Mouse (Mus musculus) layer of hippocampus, postnatal 25 days (tissue): ENCODE measurements around the gene Plrg1. TPM values are rescaled to one million over a fixed set of nuclear protein-coding genes. Genes with fewer than 3 reads are reported as not detected.
A peak's percentile ranks its signal among the peaks of the same experiment; 100 is the strongest.

Experiments
- DNase-seq, 2 experiments: peaks; one replicate each; pipeline ENCODE4 v3.0.0; 2022; ENCODE audit warnings: mixed read lengths in 2 of 2, low spot score in 1 of 2; ENCODE audit errors: extremely low spot score in 1 of 2
- total RNA-seq, 2 experiments: library from RNA; stranded (reverse); gene quantifications; 2 replicates each; pipeline ENCODE4 v1.2.3; 2021

The Plrg1 gene
- total RNA-seq, 2 experiments from 2014 or later, result 45.0 to 51.1 TPM

DNA sequence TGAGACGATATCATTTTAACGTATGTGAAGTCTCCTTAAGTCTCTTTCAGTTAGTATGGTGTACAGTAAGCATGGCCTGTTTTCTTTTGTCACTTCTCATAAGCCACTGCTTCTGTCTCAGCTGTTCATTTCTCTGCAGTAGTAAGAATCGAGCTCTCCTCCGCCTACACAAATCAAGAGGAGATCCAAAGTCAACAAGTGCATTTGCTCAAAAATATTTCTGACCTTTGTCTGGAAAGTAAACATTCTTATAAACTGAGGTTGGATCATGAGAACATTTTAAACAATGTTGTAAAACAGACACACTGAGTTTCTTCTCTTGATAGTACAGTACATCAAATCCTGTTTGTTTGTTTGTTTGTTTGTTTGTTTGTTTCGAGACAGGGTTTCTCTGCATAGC is 4.7 kb upstream of the Plrg1 start:
- no peak for DNase-seq

DNA sequence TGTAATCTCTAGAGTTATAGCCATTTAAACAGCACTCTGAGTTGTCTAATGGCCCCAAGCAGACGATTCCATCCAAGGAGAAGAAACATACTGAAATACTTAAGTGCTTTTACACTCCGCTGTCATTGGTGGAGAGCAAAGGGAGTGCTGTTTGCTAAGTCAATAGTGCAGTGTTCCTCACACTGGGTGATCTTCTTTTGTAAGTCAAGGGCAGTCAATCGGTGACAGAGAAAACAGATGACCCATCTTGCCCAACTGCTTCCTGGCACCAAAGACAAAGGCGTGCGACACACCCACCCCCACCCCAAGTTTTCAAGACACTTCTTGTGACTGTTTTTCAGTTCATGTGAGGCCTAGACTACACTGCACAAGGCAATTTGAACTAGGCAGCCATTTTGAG is 3.2 kb upstream of the Plrg1 start:
- no peak for DNase-seq

DNA sequence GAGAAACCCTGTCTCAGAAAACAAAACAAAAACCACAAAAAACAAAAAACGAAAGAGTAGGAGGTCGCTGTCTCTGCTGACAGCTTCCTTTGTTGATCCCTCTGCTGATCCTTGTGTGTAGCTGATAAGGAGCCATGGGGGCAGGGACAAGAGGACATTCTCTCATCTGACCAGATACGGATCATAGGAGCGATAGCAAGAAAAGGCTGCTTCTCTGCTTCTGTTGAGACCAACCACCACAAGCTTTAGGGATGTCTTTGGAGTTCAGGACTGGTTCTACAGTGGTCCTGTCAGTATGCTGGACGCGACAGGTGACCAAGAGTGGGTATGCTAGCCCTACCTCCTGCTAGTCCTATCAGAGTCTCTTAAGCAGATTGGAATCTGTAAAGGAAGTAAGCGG is 2.2 kb upstream of the Plrg1 start:
- DNase-seq, result no peak

DNA sequence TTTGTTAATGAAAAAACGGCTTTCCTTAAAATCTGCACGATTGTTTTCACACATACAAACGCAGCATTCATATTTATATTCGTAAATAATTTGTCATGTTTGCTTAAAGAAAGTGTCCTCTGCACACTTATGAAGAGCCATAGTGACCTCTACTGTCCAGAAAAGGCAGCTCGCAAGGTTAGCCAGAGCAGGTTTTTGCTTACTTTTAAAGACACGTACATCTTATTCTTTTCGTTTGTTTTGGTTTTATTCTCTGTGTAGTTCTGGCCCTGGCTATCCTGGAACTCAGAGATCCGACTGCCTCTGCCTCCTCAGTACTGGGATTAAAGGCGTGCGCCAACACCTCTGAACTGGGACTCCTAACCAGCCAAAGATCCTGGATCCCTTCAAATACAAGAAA is 1.6 kb upstream of the Plrg1 start:
- DNase-seq, result peak; percentile 14 to 53

DNA sequence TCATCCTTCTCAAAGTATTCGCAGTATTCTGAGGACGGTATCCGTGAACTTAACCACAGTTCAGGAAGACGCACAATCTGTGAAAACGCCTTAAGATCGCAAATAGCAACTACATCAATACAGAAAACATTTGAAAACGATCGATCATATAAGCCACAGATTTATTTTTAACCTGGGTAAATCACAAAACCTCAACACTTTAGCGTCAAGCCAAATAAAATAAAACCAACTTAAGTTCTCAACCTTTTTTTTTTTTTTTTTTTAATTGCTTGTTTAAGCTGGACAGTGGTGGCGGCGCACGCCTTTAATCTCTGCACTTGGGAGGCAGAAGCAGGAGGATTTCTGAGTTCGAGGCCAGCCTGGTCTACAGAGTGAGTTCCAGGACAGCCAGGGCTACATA is 563 bp upstream of the Plrg1 start:
- no peak for DNase-seq

DNA sequence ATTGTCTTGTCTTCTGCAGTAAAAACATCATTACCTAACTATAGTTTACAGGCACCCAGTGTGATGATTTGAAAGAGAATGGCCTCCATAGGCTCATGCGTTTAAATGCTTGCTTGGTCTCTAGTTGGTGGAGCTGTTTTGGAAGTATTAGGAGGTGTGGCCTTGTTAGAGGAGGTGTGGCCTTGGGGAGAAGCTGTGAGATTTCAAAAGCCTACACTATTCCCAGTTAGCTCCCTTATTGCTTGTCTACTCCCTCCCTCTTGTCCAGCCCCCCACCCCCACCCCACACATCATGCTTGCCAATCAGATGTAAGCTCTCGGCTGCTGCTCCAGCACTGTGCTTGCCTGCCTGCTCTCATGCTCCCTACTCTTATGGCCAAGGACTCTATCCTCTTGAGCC is 1.7 kb downstream of the Plrg1 start:
- DNase-seq, result no peak

DNA sequence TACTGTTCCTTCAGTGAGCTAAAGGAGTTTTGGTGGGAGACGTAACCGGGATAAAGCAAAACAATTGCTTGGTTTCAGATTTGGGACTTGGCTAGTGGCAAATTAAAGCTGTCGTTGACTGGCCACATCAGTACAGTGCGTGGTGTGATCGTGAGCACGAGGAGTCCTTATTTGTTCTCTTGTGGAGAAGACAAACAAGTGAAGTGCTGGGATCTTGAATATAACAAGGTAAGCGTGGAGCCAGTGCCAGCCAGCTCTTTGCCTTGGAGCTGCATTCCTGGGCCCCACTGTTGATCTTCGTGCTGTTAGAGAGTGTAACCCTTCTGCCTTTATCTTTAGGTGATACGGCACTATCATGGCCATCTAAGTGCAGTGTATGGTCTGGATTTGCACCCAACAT is 12.6 kb downstream of the Plrg1 start:
- no peak for DNase-seq

DNA sequence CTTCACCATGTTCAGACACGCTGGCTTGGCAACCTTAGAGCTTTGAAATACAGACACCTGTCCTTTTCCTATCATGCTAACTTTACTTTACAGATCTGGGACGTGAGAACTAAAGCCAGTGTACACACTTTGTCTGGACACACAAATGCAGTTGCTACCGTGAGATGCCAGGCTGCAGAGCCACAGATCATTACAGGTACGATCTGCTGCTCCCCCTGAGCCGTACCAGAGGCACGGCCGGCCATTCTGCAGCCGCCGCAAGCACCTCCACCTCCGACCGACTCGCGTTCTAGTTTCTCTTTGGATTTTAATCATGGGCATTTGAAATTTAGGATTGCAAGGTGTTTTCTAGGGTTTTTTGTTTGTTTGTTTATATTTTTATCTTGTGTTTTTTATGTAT is 13.5 kb downstream of the Plrg1 start:
- DNase-seq, result no peak

DNA sequence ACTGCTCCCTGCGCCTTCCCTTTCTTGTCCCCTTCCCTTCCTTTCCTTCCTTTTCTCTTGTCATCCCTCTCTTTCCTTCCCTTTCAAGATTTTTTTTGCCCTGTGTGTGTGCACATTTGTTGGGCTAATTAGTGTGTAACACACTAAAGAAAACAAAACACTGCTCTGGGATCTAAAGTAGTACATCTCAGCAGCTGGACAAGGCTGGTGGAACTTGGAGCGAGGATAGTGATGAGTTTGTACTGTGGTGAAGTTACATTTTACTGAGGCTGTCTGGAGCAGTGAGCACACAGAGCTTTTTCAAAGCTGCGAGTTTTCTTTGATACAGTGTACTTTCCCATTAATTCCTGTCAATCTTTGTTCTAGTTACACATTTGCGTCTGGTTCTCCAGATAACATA is 14.9 kb downstream of the Plrg1 start:
- no peak for DNase-seq

DNA sequence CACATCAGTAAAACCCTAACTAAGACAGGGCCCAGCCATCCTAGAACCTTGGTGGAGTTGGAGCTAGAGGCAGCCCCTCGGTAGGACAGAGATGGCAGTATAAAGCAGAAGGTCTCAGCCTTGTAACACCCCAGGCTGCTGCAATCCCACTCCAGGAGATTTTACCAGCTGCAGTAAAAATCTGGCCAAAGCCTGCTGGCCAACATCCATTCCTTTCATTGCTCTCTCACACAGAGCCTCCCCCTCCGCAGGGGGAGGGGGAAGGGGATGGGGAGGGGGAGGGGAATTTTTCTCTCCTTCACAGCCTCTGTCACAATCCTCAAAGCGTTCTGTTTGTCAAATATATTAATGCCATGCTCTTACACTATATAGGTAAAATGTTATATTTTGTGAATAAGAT is 21.2 kb downstream of the Plrg1 start:
- DNase-seq, result no peak

DNA sequence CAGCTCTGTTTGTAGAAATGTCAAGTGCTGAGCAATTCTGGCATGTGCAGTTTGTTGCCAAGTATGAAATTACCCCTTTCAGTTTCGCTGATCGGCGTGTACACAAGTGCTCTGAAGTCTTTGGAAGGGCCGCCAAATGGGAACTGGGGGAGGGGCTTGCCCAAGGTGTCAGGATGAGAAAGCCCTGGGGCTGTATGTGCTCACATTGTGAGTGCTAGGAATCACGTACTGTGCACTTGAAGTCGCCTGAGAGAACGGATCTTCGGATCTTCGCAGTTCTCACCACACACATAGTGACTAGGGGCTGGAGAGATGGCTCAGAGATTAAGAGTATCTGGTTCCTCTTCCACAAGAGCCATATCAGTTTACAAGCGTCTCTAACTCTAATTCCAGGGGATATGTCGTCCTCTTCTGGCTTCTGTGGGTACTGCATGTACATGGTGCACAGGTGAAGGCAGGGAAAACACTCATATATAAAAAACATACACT is 25.3 kb downstream of the Plrg1 start:
- DNase-seq, result peak; percentile 19 to 71

DNA sequence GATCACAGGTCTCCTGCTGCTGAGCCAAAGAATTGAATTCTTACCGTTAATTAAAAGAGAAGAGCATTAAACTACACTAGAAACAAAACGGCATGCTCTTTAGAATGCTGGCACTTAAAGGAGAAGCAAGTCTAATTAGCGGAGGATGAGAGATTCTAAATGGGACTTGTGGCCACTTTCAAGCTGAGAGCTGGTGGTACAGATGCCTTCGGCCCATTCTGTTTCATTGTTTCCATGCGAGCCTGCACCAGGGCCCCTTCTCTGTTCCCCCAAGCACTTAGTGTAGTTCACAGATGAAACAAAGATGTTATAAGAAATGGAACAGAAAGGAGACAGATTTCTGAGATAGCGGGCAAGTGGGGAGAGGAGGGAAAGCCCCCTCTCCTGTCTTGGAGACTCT is 42.3 kb downstream of the Plrg1 start:
- DNase-seq, result no peak

DNA sequence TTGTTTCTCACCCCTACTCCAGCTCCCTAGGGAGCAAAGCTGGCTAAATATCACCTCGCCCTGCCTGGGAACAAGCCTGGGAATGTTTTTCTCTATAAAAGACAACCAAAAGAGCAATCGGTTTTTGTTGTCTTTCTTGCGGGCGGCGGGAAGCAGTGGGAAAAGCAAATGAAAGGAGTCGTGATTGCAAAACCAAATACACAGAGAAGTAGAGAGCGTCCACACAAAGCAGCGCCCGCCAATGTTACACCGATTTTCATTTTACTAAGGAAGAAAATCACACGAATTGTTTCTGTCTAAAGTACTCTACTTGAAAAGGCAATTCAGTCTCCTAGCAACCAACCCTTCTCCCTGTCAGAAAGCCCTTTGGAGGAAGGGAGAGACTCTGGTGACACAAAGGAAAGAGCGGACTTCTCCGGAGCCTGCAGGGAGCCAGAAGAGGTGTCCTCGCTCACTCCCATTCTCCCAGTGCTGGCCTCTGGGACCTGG is 43.3 kb downstream of the Plrg1 start:
- DNase-seq, result no peak

DNA sequence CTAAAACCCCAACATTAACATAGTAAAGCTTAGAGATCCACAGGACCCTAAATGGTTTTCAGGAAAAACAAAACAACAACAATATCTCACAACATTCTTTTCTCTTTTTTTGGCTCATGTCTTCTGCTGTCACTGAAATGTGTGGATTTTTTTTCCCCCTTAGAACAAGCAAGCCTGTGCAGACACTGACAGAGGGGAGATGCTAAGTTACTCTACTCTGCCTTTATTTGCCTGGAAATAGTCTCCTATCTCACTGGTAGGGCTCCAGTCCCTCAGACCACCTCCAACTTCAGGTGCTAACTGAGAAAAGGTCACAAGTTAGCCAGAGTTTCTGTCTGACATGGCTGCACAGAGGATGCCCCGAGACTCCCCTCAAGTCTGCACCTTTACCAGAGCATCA is 43.8 kb downstream of the Plrg1 start:
- DNase-seq, result no peak

DNA sequence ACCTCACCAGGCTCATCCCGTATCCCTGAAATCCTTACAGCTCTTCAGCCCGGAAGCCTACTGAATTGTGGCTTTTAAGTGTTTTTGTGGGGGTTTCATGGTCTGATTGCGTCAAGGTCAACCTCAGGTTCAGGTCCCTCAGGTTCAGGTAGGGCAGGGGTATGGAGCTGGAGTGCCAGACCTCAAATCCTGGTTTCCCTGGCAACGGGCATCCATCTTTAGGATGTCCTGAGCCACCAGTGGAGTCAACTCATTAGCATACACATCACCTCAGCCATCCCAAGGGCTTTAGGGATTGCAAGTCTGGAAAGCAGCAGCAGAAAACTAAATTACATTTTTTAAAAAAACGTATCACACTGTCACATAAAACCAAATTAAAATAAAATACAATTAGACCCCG is 44.3 kb downstream of the Plrg1 start:
- no peak for DNase-seq

DNA sequence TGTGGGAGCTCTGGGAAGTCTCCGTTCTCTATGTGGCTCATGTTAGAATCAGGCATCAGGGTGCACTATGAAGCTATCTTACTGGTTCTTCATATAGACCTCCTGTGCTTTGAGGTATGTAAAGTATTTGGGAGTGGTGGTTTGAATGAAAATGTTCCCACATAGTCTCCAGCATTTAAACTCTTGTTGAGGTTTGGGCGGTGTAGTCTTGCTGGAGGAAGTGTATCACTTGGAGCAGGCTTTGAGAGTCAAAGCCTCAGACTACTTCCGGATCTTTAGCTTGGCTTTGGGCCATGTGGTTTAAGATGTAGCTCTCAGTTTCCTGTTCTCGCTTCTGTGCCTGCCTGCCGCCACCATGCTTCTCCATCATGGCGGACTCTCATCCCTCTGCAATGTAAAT is 47.0 kb downstream of the Plrg1 start:
- no peak for DNase-seq

DNA sequence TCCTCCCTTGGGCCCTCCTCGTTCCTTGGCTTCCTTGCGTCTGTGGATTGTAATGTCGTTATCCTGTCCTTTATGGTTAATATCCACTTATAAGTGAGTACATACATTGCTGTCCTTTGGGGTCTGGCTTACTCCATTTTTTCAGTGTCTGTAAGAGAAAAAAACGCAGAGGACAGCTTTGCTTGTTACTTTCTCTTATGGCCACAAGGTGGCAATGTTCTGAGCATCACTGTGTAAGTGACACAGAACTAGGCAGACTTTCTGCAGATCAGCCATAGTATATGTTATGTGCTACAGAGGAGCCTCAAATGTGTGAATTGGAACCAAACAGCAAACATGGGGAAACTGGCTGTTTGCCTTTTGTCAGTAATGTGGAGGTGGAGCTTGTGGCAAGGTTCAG is 54.8 kb downstream of the Plrg1 start:
- no peak for DNase-seq

DNA sequence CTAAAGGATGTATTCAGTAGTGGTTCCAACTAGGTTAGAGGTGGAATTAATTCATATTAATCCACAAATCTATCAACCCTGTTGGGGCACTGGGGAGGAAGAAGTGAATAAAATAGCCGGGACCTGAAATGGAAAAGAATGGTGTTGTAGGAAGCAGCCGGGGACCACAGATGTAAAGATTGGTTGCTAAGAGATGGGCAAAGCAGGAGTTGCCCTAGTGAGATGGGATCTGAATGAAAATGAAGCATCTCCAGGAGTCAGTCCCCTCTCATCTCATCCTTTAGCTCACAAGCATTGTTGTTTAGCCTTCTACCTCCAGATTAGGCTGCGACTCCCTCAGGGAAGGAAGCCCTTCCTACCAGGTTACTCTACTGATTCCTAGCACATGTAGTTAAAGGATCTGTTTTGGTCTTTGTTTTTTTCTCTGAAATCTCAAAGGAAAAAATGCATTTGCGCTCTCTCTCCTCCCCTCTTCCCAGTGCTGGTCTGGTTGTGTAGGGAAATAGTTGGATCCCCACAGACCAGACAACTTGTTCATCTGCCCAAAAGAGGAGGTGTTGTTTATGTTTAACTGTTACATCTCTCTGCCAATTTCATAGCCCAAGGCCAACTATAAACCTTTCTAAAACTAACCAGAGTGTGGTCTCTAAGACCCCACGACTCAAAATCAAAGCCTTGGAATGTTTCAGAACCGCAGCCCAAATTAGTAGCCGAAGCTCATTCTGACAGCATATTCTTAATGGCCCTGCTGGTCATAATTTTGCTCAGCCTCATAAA is 56.4 kb downstream of the Plrg1 start:
- DNase-seq, result no peak

DNA sequence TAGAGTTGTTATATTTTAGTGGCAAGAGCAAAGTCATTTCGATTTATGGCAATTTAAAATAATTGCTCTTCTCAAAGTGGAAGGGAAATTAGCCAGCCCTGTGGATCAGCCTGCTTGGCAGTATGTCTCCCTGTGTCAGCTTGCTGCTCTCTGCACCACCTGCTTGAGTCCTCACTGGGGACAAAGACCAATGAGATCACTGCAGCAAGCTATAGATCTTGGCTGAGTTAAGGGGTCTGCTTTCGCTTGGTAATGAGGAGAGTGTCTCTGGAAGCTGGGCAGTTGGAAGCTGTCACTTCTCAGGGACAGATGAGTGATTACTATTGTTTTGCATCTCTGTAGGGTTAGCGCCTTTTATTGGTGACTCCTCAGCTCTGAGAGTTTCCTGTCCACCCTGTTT is 57.5 kb downstream of the Plrg1 start:
- DNase-seq, result no peak

DNA sequence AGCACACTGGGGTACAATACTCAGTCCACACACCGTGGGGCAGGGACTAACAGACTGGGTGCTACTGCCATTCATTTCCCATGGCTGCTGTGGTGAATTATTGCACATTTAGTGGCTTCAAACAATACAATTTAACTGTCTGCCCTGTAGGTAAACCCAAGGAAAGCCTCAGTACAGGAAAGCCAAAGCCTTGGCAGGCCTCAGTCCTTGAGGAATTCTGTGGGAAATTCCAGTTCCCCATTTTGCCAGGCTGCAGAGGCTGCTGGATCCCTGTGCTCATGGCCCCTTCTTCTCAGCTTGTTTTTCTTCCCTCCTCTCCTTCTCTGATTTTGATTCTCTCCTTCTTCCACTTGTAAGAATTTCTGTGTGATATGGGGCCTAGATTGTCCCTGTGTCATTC is 59.6 kb downstream of the Plrg1 start:
- DNase-seq, result no peak

DNA sequence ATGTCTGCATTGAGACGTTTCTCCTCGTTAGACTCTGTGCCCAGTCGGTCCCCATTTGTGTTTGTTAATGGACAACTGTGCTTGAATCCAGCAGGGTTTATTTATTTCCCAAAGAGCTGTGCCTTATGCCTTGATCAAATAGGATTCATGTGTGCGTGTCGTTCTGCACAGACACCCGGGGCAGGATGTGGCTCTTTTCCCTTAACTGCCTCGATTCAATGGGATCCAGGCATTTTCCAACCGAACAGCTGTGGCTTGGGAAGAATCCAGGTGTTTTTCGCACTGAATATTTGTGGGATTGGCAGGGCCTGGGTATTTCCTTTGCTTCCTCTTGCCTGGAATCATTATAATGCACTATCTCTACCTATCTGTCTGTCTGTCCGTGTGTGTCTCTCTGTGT is 62.3 kb downstream of the Plrg1 start:
- DNase-seq, result no peak
